Mouse (Mus musculus) gastrocnemius, postnatal 10 days (tissue): ENCODE measurements around the gene Kif3a. TPM values are rescaled to one million over a fixed set of nuclear protein-coding genes. Genes with fewer than 3 reads are reported as not detected.

Experiments
- DNase-seq: peaks from one replicate; pipeline ENCODE4 v3.0.0; 2021; ENCODE audit warnings: mixed read lengths
- long read RNA-seq, 2 experiments: library from polyadenylated mRNA; stranded (forward); transcript quantifications; one replicate each; pipeline ENCODE4 v2.0.0; 2021
- total RNA-seq, 2 experiments: library from RNA; stranded (reverse); gene quantifications; 2 replicates each; pipeline ENCODE4 v1.2.3; 2021

The Kif3a gene
- total RNA-seq, result 10 to 100 TPM in 1 of 2 experiments, 1 to 10 TPM in 1; 9.4 to 11.1 TPM
- long read RNA-seq, experiment 1, partial matches to known transcripts, result 2 of 7 reads
- long read RNA-seq, experiment 1, other reads (novel, unspliced or antisense), result 1 of 7 reads
- long read RNA-seq, experiment 2, partial matches to known transcripts, result 2 of 7 reads
- long read RNA-seq, experiment 2, other reads (novel, unspliced or antisense), result 2 of 7 reads

- peak; percentile 94 for DNase-seq
Measured at GRCm38 (mm10) chr11:53567224-53568014, at the start of gene Kif3a. Gene Kif3a (plus strand): TSS chr11:53567379.

GRCm38 (mm10) chr11:53518759-53519158 lies 48.4 kb upstream of the Kif3a start:
- DNase-seq, result no peak

- peak; percentile 68 for DNase-seq
Measured at GRCm38 (mm10) chr11:53519207-53520121, 47.7 kb upstream of the Kif3a start, which contains the start of gene Sept8. Gene Sept8 (plus strand): TSS chr11:53519257.

- peak; percentile 43 for DNase-seq
Measured at GRCm38 (mm10) chr11:53520122-53520978, 46.8 kb upstream of the Kif3a start.

GRCm38 (mm10) chr11:53521120-53521820 lies 45.9 kb upstream of the Kif3a start:
- no peak for DNase-seq

GRCm38 (mm10) chr11:53521821-53522131 lies 45.4 kb upstream of the Kif3a start:
- no peak for DNase-seq

- no peak for DNase-seq
Measured at GRCm38 (mm10) chr11:53522362-53522761, 44.8 kb upstream of the Kif3a start.

- no peak for DNase-seq
Measured at GRCm38 (mm10) chr11:53522930-53523329, 44.2 kb upstream of the Kif3a start.

- DNase-seq, result no peak
Measured at GRCm38 (mm10) chr11:53523545-53524405, 43.4 kb upstream of the Kif3a start.

GRCm38 (mm10) chr11:53524905-53525304 lies 42.3 kb upstream of the Kif3a start:
- no peak for DNase-seq

- no peak for DNase-seq
Measured at GRCm38 (mm10) chr11:53525461-53525860, 41.7 kb upstream of the Kif3a start.

- DNase-seq, result no peak
Measured at GRCm38 (mm10) chr11:53528397-53529252, 38.6 kb upstream of the Kif3a start.

- DNase-seq, result peak; percentile 68
Measured at GRCm38 (mm10) chr11:53529253-53529557, 38.0 kb upstream of the Kif3a start.

- no peak for DNase-seq
Measured at GRCm38 (mm10) chr11:53530001-53530400, 37.2 kb upstream of the Kif3a start.

GRCm38 (mm10) chr11:53531578-53532230 lies 35.5 kb upstream of the Kif3a start:
- DNase-seq, result no peak

GRCm38 (mm10) chr11:53532231-53532620 lies 35.0 kb upstream of the Kif3a start:
- DNase-seq, result no peak

- no peak for DNase-seq
Measured at GRCm38 (mm10) chr11:53539002-53539491, 28.1 kb upstream of the Kif3a start.

GRCm38 (mm10) chr11:53540394-53540793 lies 26.8 kb upstream of the Kif3a start:
- DNase-seq, result no peak

GRCm38 (mm10) chr11:53541222-53541621 lies 26.0 kb upstream of the Kif3a start:
- no peak for DNase-seq
